Mouse (Mus musculus) spleen, postnatal 10 days (tissue): ENCODE data around the gene Cacng5.

Source experiments
- DNase-seq, 2 experiments: peaks; one replicate each; pipeline ENCODE4 v3.0.0; 2021 to 2022; ENCODE audit warnings: low spot score in 2 of 2

Gene Cacng5

DNA sequence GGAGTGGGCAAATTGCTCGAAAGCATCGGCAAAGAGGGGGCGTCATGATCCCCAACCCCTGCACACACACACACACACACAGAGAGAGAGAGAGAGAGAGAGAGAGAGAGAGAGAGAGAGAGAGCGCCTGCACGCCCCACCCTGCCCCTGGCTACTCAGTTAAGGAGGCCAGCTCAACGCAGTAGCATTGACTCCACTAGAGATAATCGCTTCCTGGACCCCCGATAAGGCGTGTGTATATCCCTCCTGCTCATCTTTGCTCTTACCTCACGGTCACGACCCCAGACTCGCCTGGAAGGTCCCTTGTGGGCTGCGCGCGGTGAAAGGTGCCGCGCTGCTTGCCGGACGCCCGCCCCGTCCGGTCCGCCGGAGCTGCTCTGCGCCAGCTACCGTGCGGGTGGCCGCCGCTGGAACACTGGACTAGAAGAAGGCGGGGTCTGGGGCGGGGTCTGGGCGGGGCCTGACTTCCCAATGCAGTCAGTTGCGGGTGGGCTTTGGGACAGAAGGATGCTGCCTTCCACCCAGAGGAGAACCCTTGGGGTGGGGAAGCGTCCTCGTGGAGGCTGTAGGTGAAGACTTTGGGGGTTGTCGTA lies at the start of gene Cacng5:
Cacng5 (minus strand) TSS at position 422 of the 593 bp plus-strand sequence.
- DNase-seq = no peak

DNA sequence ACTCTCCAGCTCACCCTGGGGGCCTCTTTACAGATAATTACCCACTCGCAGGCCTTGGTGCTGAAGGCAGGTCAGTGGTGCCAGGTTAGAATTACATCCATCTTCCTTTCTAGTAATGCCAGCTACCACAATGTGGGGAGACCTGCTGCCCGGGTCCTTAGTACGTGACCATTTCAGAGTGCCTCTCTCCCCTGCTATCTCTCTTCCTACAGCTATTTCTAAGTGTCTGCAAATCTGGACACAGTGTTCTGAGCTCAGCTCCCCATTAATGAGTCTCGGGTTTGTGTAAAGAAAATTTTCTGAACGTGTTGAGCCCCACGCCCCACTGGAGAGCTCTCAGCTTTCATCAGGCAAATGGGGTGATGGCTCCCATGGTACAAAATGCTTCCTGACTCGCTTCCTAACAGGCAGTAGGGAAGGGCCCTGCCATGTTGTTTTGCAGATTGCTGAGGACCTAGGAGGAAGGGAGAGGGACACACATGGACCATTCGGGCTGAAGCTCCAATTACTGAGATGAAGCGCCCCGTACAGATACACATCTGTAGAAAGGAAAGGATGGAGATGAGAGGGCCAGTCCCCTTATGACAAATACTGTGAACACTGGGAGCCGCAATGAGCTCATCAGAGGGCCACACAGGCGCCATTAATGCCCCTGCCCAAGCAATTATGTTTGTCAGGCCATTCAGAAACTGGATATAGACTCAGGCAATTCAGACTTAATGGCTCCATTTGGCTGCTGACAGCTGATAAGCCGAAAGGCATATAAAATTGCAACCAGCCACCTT lies 42.9 kb upstream of the Cacng5 start:
- no peak for DNase-seq

DNA sequence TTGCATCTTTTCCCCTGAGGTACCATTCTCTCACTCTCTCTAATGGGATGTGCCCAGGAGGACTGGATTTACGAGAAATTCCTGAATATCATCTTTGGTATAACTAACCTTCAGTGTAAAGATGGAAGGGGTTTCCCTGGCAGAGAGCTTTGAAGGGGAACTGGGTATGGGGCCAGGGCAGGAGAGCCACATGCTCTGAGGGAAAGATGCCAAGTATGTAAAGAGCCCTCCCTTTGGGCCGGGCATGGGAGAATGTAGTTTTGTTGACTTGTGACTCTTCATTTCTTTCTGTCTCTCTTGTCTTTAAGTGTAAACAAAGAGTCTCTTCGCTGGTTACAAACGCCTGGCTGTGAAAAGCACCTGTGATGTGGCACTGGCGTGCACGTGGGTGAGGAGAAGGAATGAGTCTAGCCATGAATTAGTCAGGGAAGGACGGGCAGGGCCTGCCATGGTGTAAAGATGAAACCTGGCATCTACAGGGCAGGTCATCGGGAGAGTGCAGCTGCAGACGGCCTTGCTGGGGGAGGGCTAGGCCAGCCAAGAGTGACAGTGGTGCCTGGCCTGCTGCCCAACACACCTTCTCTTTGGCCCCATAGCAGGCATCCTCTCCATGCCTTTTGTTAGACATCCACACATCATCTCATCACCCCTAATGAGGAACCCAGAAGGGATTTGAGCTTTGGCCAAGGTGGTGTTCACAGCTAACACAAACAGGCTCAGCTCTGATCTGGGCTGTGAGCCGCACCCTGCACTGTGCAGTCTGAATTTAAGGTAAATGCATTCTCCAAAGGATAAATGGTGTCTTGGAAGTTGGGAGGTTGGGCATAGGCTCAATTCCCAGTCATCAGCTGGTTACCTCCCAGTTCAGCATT lies 40.6 kb upstream of the Cacng5 start:
- DNase-seq = no peak

DNA sequence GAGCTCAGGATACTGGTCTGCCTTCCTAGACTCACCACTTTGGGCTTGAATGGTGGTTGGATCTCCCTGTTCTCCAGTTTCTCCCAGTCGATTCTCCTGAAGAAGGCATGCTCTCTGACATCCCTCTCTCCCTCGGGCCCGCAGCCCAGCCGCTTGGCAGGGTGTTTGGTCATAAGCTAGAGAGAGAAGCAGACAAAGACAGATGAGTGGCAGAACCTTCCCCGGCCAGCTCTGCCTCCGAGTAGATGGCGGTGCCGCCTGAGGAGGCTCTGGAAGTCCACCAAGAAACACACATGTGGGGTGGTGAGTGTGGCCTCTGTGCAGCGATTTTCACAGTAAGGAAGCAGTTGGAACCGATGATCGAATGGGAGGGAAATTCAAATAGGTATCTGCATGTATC lies 36.6 kb upstream of the Cacng5 start:
- DNase-seq = no peak

DNA sequence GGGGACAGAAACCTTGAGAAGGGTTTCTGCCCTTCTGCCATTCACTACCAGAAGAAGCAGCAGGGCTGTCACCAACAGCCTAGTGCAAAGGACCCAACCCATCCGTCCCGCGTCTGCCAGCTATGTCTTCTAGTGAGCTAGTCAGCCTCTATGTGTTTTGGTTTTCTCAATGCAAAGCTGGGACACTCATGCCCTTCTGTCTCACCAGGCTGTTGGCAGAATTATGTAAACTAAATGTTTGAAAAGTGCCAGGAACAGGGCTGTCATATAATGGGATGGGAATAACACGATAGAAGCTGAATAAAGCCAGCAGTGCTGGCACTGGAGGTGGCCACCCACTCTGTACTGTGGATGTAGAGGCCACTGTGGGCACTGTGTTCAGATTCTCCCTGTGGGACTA lies 35.8 kb upstream of the Cacng5 start:
- no peak for DNase-seq

DNA sequence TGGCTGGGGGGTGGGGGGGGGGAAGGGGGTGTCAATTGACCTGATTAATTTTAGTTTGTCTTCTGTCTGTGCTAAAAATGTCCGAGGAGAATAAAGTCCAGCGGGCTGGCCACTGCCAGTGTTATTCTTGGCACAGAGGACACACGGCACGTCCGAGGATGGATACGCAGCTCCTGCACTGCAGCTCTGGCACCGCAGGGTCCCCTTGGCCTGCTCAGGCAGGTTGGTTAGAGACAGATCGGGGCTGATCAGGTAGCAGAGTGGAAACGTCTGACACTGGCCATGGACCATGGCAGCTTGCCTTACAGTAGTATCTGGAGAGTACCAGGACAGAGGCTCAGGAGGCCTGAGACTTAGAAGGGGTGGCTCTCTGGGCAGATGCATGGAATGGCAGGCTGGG lies 35.4 kb upstream of the Cacng5 start:
- DNase-seq = no peak

DNA sequence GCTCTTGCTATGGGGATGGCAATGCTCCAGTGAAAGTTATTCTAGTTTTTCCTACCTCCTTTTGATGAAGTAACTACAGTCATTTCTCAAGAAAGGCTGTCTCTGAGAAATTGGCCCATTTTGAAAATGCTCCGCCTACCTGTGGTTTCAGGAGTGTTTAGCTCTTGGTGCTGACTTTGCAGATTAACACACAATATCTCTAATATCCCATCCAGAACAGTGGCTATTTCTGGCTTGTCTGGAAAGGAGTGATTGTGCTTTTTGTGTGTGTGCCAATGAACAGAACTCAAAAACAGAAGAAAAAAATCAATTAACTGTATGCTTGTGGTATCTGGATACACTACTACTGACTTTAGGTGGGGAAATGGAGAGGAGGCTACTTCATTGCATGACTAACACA lies 33.1 kb upstream of the Cacng5 start:
- no peak for DNase-seq

DNA sequence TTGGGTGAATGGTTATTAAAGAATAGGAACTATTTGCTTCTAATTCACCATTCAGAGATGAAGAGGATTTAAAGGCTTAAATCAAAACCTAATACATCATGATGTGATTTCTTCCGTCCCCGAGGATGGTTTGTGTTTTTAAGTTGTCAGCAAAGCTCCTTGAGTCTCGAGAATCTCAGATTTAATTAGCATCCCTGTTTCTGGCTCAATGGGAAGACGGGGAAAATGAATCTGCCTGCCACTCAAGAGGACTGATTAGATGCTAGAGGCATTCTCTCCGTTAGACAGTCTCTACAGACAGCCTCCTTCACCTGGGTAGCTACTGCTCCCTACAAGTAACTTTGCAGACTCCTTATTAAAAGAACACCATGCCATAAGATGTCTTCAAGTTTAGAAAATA lies 32.0 kb upstream of the Cacng5 start:
- no peak for DNase-seq

DNA sequence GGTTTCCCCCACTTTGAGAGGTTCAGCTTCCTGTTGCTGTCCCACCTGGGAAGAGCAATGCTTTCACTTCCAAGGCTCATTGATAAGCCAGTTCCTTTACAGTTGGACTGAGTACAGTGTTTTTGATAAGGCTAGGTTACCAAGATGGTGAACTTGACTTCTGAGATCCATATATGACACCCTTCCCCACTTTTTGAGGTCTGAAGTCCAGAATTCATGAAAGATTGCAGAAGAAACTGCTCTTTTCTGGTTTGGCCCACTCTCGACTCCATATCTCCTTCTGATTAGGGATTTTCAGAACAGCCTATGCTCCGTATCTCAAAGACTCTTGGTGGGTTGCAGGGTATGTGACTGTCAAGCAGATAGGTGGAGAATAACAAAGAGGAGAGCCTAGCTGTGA lies 22.1 kb upstream of the Cacng5 start:
- DNase-seq = no peak

DNA sequence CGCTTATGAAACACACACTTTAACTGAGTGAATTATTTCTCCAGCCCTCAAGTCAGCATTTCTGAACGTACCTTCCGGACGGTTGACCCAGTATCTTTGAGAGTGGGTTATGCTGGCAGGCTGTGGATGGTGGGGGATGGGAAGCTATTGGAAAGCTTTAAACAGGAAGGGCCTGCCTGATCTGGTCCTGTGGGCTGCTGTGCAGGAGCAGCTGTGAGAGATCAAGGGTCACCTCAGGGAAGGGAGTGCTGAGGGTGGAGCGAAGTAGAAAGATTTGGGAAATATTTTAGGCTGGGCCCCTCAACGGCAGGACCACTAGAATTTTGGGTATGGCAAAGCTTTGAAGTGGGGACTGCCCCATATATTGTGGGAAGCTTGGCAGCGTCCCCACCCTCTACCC lies 16.9 kb upstream of the Cacng5 start:
- DNase-seq = no peak

DNA sequence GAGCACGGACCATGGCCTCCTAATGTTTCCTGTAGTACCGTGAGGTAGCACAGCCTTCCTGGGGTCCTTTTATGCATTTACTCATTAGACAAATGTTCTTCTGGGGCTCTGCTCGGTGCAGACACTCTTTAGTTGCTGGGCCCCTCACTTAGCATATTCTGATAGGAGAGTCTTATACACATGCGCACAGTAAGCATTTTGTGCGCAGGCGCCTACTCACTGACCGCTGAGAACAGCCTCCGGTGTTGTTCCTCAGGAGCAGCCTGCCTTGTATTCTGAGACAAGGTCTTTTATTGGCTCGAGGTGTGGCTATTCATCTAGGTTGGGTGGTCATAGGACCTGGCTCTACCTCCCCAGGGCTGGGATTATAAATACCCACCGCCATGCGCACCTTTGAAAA lies 16.4 kb upstream of the Cacng5 start:
- DNase-seq = no peak

DNA sequence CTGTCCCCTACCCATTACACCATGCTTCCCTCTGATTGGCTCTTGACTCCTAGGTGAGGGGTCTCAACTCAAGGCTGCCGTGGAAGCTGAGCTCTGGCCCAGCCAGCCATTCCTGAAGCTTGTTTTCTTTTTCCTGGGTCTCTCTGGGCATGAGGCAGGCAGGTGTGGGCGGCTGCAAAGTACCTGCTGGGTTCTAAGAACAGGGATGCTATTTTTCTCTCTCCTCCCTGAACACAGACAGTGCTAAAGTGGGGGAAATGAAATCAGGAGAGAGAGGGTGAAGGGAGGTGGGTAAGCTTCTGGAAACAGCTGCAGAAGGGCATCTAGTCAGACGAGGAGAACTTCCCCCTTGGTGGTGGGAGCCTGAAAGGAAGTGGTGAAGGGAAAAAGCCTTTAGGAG lies 14.9 kb upstream of the Cacng5 start:
- DNase-seq = no peak

DNA sequence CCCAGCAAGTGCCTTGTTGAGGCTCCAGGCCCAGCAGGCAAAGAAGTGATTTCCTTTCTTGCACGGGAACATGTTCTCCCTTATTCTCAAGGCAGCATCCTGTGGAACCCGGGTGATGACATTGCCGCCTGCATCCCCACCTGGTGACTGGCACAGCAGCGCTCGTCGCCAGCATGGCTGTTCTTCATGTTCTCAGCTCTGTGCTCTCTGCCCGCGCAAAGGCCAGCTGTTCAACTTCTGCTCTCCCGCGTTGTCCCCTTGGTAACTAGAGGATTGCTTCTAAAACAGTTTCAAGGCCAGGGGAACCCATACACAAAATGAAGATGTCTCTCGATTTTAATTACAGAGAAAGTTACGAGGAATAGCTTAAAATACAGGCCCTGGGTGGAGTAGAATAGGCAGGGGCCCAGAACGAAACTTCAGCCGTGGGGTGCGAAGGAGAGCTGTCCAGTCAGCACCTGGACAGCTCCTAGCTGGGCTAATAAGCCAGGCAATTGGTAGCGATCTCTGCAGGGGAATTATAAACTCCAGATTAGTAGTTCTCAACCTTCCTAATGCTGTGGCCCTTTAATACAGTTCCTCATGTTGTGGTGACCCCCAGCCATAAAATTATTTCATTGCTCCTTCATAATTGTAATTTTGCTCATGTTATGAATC lies 5.1 kb upstream of the Cacng5 start:
- no peak for DNase-seq

DNA sequence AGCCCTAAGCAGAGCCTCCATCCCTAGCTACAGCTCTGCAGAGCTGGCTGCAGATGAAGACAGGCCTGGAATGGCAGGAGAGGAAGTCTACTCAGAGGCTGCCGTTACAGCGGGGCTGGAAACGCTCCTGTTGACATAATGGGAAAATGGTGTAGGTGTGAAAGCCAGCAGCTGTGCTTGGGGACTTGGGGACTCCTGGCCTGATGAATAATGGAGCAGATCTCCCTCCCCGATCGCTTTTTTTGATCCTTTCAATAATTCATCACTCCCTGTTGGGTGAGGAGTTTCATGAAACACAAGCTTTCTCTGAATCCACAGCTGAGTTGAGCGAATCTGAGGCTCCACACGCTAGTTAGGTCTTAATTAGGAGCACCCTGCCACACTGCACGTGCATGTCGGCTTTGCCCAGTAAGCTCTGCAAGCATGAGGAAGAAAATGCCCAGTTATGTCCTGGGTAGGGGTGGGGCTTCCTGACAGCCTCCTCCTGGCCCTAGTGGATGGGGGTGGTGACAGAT lies 2.9 kb upstream of the Cacng5 start:
- no peak for DNase-seq

DNA sequence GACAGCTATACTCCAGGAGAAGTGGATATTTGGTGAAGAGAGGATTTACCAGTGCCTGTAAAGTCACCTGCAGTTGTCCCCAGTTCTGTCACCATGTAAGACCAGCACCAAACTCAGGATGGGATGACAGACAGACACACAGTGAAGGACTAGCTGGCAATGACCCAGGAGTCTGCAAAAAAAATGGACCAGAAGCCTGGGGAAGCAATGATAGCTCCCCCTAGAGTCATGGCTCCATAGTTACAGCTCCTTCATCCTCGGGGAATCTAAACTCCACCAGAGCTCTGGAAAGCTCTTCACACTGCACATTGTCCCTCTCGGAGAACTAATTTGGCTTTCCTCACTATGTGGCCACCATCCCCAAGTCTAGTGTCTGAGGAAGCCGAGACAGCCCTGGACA lies 1.5 kb downstream of the Cacng5 start:
- DNase-seq = no peak

DNA sequence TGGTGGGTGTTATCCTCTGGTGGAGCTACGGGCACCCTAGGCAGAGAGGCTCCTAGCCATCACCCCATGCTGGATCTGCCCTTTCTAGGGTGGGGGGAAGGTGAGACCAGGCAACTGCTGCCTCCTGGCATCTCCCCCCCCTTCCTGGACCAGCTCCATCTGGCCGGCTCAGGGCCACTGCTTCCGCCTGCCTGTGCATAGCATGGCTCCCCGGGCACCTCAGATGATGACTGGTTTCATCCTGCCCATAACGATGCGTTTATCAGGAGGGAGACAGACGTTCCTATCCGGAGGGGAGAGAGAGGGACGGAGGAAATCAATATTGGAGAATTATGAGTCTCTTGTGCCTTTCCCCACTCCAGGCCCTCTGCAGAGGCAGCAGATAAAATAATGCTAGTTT lies 9.5 kb downstream of the Cacng5 start:
- no peak for DNase-seq

DNA sequence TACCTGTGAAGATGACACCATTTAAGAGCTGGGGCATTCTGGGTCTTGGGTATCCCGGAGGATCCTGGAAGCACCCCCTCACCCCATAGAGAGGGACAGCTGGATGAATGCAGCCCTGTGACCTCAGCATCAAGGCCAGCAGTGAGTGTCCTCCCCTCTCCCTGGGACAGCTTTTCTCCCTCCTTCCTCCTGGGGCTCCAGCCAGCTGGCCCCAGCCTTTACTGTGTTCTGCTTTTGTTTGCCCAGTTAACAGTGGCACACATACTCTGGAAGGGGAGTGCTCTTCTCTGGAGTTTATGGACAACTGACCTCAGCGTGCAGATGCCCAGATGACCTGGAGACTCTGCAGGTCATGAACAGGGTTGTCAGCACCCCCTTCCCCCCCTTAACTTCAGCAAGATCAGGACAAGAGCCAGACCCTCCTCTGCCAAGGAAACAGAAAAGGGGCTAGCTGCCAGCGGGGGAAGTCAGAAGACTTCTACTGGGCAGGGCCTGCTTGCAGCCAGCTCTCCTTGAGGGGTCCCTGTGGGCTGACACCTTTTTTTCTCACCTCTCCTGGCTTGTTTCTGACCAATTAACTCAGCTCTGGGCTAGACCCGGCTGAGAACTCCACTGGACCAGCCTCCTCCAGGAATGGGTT lies 10.8 kb downstream of the Cacng5 start:
- no peak for DNase-seq

DNA sequence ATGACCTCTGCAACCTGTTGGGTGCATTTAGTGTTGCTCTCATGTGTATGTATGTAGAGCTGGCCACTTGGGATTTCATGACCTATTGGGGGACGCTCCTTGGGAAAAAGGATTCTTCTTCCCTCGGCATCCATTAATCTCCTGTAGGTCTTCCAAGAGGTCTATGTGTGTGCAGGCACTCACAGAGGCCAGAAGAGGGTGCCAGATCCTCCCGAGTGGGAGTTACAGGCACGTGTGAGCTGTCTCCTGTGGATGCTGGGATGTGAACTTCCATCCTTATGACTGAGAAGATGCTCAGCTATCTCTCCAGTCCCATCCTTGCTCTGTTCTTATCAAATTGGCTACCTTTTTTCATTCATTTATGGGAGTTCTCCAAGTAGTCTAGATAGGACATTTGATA lies 14.4 kb downstream of the Cacng5 start:
- DNase-seq = no peak

DNA sequence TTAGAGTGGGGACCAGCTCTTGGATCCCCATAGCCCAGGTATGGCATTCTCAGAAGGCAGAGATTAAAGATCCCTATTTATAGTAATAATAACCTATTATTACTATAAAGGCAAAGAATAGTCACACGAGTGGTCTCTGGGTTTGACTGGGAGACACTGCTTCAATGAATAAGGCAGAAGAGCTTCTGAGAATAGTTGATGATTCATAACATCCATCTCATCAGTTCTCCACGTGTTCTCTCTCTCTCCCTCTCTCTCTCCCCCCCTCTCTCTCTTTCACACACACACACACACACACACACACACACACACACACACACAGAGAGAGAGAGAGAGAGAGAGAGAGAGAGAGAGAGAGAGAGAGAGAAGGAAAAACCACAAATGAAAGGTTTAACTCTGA lies 16.2 kb downstream of the Cacng5 start:
- DNase-seq = no peak

DNA sequence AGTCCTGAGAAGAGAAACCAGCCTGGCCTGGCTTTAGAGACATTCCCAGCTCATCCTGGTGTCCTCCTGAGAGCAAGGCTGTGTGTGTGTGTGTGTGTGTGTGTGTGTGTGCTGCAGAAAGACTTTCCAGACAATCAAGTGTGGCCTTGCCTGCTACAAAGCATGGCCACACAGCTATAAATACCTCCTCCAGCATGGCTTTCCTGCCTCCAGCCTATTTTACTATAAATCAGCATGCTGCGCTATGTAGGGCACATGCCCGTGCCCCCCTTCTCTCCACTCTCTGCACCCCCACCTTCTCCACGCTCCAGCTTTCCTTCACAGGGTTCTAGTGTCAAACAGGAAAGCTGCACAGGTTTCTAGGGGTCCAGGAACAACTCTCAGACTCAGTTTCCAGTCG lies 19.2 kb downstream of the Cacng5 start:
- DNase-seq = no peak

DNA sequence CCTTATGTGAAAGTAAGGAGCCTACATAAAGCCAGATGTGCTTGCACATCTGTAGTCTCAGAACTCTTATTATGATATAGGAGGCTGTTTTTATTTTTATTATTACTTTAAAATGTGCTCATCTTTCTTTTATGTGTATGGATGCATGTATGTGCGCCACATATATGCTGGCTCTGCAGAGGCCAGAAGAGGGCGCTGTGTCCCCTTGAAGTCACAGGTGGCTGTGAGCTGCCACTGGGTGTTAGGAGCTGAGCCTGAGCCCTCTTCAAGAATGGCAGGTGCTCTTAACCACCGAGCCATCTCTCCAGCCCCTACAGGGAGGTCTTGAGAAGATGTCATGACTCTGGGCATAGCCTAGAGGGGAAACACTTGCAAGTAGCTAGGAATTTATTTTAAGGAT lies 23.5 kb downstream of the Cacng5 start:
- no peak for DNase-seq

DNA sequence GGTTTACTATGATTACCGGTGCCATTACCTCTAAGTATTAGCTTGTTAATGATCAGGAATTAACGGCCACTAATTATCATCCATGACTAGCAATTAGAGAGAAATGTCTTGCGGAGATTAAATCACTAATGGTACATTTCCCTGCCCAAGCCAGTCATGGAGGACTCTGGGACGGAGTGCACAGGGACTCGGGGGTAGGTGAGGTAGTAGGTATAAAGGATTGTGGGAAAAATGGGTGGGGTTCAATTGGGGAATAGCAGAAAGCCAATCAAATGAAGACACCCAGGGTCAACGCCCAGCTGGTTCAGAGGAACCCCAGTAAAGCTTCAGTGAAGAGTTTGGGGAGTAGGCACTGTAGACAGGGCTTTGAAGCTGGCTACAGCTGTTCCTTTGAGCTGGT lies 27.5 kb downstream of the Cacng5 start:
- no peak for DNase-seq
